Mouse (Mus musculus) limb, embryonic 11.5 days (tissue): ENCODE data around the gene Fcrl5. TPM values are rescaled to one million over a fixed set of nuclear protein-coding genes. Genes with fewer than 3 reads are reported as not detected.
A peak's percentile ranks its signal among the peaks of the same experiment; 100 is the strongest.
"Not testable (repeated sequence)": the region's sequence is repeated elsewhere in the genome, so short reads cannot be mapped to it uniquely, and the experiment has no call there.

Source experiments
- ATAC-seq: fragments of 200-750 bp; cut with Nextera tagmentation; 2 replicates; pipeline ENCODE4 v1.8.0; 2017; ENCODE audit warnings: low read depth; ENCODE audit not compliant: insufficient number of reproducible peaks, low FRiP score, low TSS enrichment
- DNase-seq: peaks from one replicate; pipeline ENCODE4 v3.0.0-alpha.2; 2015; ENCODE audit warnings: low spot score
- H3K27ac ChIP-seq: fragments of 300-500 bp; sonication (generic); replicated peaks from 2 replicates; pipeline ENCODE4 v1.5.1; 2014; ENCODE audit warnings: low read depth, mild to moderate bottlenecking, low read length
- H3K27me3 ChIP-seq: fragments of 300-500 bp; sonication (generic); 2 replicates; pipeline ENCODE4 v1.6.1; 2014; ENCODE audit warnings: mild to moderate bottlenecking, low read length, mixed read lengths; ENCODE audit not compliant: control insufficient read depth, insufficient read depth
- H3K36me3 ChIP-seq: fragments of 300-500 bp; sonication (generic); 2 replicates; pipeline ENCODE4 v1.6.1; 2014; ENCODE audit warnings: mild to moderate bottlenecking, low read length, moderate library complexity, mixed read lengths; ENCODE audit not compliant: control insufficient read depth, insufficient read depth
- H3K4me1 ChIP-seq: fragments of 300-500 bp; sonication (generic); 2 replicates; pipeline ENCODE4 v1.6.1; 2014; ENCODE audit warnings: low read length, mixed read lengths; ENCODE audit not compliant: control insufficient read depth, insufficient read depth
- H3K4me2 ChIP-seq: fragments of 300-500 bp; sonication (generic); 2 replicates; pipeline ENCODE4 v1.6.1; 2014; ENCODE audit warnings: low read depth, mild to moderate bottlenecking, moderate library complexity; ENCODE audit not compliant: severe bottlenecking
- H3K4me3 ChIP-seq: fragments of 300-500 bp; sonication (generic); 2 replicates; pipeline ENCODE4 v1.5.1; 2014; ENCODE audit warnings: low read depth, low read length
- H3K9ac ChIP-seq: fragments of 300-500 bp; sonication (generic); 2 replicates; pipeline ENCODE4 v1.6.1; 2014; ENCODE audit warnings: mild to moderate bottlenecking, low read length
- H3K9me3 ChIP-seq: fragments of 300-500 bp; sonication (generic); 2 replicates; pipeline ENCODE4 v1.6.1; 2016; ENCODE audit warnings: low read length; ENCODE audit not compliant: control insufficient read depth
- WGBS: fragments of 180-500 bp; shearing (Covaris S2); extraction: QIAGEN DNeasy Blood & Tissue Kit; methylation state at CpG from one replicate; pipeline ENCODE4 v1.1.7; 2014; 5-methylcytosine and 5-hydroxymethylcytosine counted together
- polyA plus RNA-seq: library from polyadenylated mRNA; unstranded; fragments of >200 nt; fragmentation: Nextera tagmentation; extraction: Ambion mirVana; gene quantifications from 2 replicates; pipeline ENCODE4 v1.2.1, GENCODE M21; 2014

Gene Fcrl5
- polyA plus RNA-seq, 1 experiment from 2014 or later, result not detected

DNA sequence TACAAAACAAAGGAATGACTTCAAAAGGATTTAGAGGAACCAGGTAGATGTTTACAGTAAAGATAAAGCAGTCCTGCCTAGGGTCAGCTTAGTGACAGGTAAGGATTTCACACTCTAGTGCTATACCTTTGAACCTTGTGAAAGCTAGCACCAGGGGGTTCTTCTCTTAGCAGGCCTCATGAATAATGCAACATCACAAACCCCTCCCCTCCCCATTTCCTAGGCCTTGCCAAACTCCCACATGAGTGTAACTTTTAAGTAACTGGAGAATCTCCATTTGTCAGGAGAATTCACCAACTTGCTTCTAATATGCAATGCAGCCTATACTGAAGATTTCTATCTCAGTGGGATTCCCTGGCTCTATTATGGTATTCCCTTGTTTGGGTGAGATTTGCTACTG, 43.7 kb downstream of the Fcrl5 start:
- not testable (repeated sequence) for H3K4me2 ChIP-seq, H3K27ac ChIP-seq, H3K4me1 ChIP-seq, H3K36me3 ChIP-seq, H3K9me3 ChIP-seq, H3K27me3 ChIP-seq, H3K9ac ChIP-seq, ATAC-seq, H3K4me3 ChIP-seq, DNase-seq

DNA sequence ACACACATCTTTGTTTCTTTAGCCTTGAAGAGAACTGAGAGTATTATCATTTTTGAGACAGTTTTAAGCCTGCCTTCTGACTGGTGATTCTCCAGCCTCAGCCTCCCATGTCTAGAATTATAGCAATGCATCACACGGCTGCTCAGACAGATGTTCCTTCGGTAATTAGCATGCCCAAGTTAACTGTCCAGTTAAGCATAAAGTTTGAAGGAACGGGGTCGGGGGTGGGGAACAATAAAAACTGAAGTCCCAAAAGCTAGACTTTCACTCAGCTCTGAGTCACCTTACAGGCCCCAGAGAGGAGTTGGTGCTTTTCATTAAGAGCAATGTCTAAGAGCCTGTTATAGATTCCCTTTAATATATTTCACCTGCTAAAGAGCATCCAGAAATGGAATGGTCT, 51.8 kb downstream of the Fcrl5 start:
- Histone ChIP-seq H3K4me3 (no peak overlapping the region), H3K9me3 (no peaks in the 10 kb centered on the region), H3K27me3 (no peaks in the 10 kb centered on the region), H3K36me3 (no peaks in the 10 kb centered on the region), H3K27ac (no peak overlapping the region), H3K9ac (no peak overlapping the region), H3K4me2 (no peak overlapping the region), H3K4me1 (no peaks in the 10 kb centered on the region)
- WGBS, result 78% methylated on average over 4 of the region's 4 CpGs
- no peak for ATAC-seq
- no peak for DNase-seq

DNA sequence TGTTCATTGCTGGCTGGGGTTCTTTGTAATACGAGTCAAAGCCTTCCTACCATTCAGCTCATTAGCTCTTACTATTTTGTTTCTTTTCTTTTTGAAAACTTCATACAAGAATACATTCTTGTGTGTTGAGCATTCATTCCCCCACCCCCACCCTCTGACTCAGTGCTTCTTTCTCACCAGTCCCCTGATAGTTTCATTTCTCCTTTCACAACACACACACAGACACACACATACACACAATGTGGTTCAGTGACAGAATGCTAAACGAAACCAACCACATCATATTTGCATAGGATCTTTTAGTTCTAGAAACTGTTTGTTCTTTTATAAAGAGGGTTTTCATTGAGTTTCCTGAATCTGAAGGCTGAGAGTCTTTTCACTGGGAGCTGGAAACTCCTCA, 52.3 kb downstream of the Fcrl5 start:
- no peak for DNase-seq
- H3K4me3 ChIP-seq, result no peak overlapping the region
- 69% methylated on average over 2 of the region's 2 CpGs for WGBS

DNA sequence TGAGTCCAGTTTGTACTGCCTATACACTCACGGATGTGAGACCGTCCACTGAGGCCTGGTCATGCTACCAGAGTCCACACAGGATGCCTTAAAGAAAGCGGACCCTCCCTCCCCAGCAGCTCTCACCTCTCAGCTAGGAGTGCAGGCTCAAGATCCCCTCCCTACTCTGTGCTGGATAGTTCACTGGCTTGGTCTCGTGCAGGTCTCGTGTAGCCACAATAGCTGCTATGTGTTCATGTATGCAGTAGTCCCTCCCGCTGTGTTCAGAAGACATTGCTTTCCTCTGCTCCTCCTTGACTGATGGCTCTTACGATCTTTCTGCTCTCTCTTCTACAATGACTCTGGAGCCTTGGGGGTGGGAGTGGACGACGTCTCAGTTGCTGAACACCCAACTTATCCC, 62.7 kb downstream of the Fcrl5 start:
- H3K9ac ChIP-seq, result no peak overlapping the region
- no peaks in the 10 kb centered on the region for H3K9me3 ChIP-seq
- DNase-seq, result peak; percentile 15
- H3K27ac ChIP-seq, result no peak overlapping the region
- ATAC-seq, result no peak
- H3K4me1 ChIP-seq, result no peaks in the 10 kb centered on the region
- H3K4me3 ChIP-seq, result no peak overlapping the region
- H3K36me3 ChIP-seq, result no peaks in the 10 kb centered on the region
- no peak overlapping the region for H3K4me2 ChIP-seq
- H3K27me3 ChIP-seq, result no peaks in the 10 kb centered on the region
- 86% methylated on average over 9 of the region's 9 CpGs for WGBS

More for the DNA sequence above, 52.3 kb downstream of the Fcrl5 start:
- Histone ChIP-seq H3K27ac (no peak overlapping the region), H3K9me3 (no peaks in the 10 kb centered on the region), H3K27me3 (no peaks in the 10 kb centered on the region), H3K36me3 (no peaks in the 10 kb centered on the region), H3K9ac (no peak overlapping the region), H3K4me2 (no peak overlapping the region), H3K4me1 (no peaks in the 10 kb centered on the region)
- no peak for ATAC-seq

DNA sequence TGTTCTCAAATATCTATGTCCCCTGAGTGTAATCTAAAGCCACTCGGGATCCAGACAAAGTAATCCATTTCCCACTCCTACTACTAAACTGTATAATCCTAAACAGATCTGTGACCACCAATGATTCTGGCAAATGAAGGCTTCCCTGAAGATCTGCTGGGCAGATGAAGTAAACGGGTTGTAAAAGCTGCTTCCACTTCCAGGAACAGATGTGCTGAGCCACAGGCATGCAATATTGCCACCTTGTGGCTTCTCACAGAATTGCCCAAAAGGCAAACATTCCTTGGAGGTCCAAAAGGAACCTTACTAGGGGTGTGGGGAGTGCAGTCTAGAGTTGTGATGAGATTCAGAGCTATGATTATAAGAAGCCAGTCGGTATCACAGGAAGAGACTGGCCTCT, 63.5 kb downstream of the Fcrl5 start:
- H3K27ac ChIP-seq, result no peak overlapping the region
- WGBS, result 7% methylated on average over 3 of the region's 3 CpGs
- H3K4me2 ChIP-seq, result no peak overlapping the region
- DNase-seq (peak; percentile 84), ATAC-seq (no peak)
- H3K36me3 ChIP-seq, result no peaks in the 10 kb centered on the region
- no peaks in the 10 kb centered on the region for H3K4me1 ChIP-seq
- no peaks in the 10 kb centered on the region for H3K27me3 ChIP-seq
- no peaks in the 10 kb centered on the region for H3K9me3 ChIP-seq
- no peak overlapping the region for H3K4me3 ChIP-seq
- H3K9ac ChIP-seq, result no peak overlapping the region

DNA sequence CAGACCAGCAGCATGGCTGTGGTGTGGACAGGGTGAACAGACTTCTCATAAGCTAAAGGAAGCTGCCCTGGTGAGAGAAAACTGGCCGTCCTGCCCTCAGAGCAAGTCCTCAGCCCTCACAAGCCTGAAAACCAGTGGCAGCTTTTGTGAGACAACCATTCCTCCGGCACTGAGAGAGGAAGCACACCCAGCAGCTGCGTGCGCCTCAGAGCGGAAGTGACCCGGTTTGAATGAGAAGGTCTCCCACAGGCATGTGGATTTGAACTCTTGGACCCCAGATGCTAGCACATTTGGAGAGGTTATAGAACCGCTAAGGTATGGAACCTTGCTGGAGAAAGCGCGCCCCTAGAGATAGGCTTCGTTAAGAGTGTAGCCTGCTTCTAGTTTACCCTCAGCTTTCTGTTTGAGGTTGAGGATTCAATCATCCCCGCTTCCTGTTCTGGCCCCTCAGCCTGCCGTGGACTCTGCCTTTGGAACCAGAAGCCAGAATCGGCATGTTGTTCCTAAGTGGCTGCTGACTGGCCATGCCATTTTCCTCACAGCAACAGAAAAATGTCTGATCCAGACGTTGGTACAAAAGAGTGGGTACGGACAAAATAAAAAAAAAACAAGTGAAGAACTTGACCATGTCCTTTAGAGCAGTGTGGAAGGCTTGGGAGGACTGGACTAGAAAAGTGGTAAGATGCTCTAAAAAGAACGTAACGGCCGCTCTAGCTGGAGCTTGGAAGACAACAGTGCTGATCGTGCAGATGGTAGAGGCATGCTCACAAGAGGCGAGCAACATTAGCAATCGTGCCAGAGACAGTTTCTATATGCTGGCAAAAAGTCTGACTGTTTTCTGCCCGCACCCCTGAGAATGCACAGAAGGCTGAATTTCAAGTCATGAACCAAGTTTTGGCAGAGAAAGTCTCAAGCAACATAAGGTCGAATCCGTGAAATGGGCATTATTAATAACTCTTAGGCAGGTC, 64.8 kb downstream of the Fcrl5 start:
- peak; percentile 20 for DNase-seq
- Histone ChIP-seq H3K4me3 (no peak overlapping the region), H3K9me3 (no peaks in the 10 kb centered on the region), H3K27me3 (no peaks in the 10 kb centered on the region), H3K36me3 (no peaks in the 10 kb centered on the region), H3K27ac (no peak overlapping the region), H3K4me2 (no peak overlapping the region), H3K9ac (no peak overlapping the region), H3K4me1 (no peaks in the 10 kb centered on the region)
- WGBS, result 81% methylated on average over 24 of the region's 24 CpGs
- no peak for ATAC-seq

DNA sequence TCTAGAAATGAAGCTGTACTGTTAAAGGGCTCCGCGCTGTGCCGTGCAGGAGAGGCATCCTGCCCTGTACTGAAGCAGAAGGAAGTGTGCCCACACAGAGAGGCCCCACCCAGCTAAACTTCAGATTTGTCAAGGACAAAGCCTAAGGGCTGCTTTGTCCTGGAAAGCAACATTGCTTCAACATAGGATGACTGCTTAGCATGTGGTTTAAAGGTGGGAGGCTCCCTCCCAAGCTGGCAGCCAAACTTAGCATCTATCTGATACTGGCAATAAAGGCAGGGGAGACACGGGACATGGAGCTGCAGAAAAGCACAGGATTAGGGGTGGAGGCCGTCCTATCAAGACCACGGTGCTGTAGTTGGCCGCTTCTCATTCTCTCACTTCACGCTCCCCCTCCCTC, 65.6 kb downstream of the Fcrl5 start:
- no peak overlapping the region for H3K4me2 ChIP-seq
- no peaks in the 10 kb centered on the region for H3K9me3 ChIP-seq
- ATAC-seq, result no peak
- H3K27me3 ChIP-seq, result no peaks in the 10 kb centered on the region
- no peak overlapping the region for H3K4me3 ChIP-seq
- H3K27ac ChIP-seq, result no peak overlapping the region
- DNase-seq, result peak; percentile 17
- H3K4me1 ChIP-seq, result no peaks in the 10 kb centered on the region
- WGBS, result 51% methylated on average over 8 of the region's 8 CpGs
- no peak overlapping the region for H3K9ac ChIP-seq
- no peaks in the 10 kb centered on the region for H3K36me3 ChIP-seq

DNA sequence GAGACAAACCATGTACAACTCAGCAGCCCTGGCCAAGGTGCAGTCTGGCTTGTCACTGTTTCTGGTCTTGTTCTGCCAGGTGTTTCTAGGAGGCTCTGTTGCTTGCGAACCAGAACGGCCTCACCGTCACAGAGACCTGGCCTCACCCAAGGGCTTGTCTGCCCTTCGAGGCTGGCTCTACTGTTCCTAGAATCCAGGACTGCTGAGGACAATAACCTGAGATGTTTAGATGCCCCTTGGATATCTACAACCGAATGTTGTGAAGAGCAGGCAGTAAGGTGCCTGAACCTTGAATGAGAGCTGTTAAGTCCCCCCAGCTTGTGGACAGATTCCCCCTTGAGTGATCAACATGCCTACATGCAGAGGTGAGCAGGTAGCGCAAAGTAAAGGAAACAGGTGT, 67.2 kb downstream of the Fcrl5 start:
- 91% methylated on average over 6 of the region's 6 CpGs for WGBS
- Histone ChIP-seq H3K9me3 (no peaks in the 10 kb centered on the region), H3K4me1 (no peaks in the 10 kb centered on the region), H3K9ac (no peak overlapping the region), H3K27me3 (no peaks in the 10 kb centered on the region), H3K4me3 (no peak overlapping the region), H3K4me2 (no peak overlapping the region), H3K27ac (no peak overlapping the region), H3K36me3 (no peaks in the 10 kb centered on the region)
- DNase-seq (no peak), ATAC-seq (no peak)
